Mouse (Mus musculus): ENCODE measurements around the gene Arl15. TPM values are rescaled to one million over a fixed set of nuclear protein-coding genes. Genes with fewer than 3 reads are reported as not detected.

The Arl15 gene
- polyA plus RNA-seq, 1 experiment from 2014 or later: 5.3 TPM

- Histone ChIP-seq H3K36me3 (peaks cover 7% of the 10 kb centered on the region), H3K4me2 (no peak overlapping the region), H3K27me3 (replicated peaks) (no peaks in the 10 kb centered on the region), H3K9ac (no peak overlapping the region), H3K9me3 (replicated peaks) (no peaks in the 10 kb centered on the region), H3K4me3 (no peak overlapping the region), H3K4me1 (no peaks in the 10 kb centered on the region), H3K27ac (no peak overlapping the region)
- no peak for ATAC-seq
- 82% methylated on average over 7 of the region's 7 CpGs for WGBS (ENCODE audit: insufficient replicate concordance)
These were observed 313.2 kb downstream of the Arl15 start for GRCm38 (mm10) chr13:114107499-114107898.

DNA sequence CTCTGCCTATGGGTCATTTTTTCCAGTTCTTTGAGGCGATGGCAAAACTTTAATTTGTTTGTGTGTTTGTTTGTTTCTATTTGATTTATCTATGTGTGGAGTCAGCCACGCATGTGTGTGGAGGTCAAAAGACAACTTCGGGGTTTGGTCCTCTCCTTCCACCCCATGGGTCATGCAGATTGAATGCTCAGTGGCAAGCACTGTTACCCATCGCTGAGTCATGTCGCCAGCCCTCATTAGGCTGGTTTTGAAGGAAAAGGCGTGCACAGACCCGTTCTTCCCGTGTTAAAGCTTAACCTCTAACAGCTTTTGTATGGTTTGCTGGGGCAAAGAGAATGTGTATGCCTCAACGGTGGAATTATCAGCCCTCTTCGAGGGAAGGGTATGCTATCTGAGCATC lies 315.1 kb downstream of the Arl15 start:
- Histone ChIP-seq H3K27me3 (replicated peaks) (no peaks in the 10 kb centered on the region), H3K4me1 (no peaks in the 10 kb centered on the region), H3K36me3 (no peaks in the 10 kb centered on the region), H3K9ac (no peak overlapping the region), H3K9me3 (replicated peaks) (no peaks in the 10 kb centered on the region), H3K4me2 (no peak overlapping the region), H3K4me3 (no peak overlapping the region), H3K27ac (no peak overlapping the region)
- 76% methylated on average over 10 of the region's 10 CpGs for WGBS (ENCODE audit: insufficient replicate concordance)
- ATAC-seq: no peak

- no peak overlapping the region for H3K9ac ChIP-seq
- no peaks in the 10 kb centered on the region for H3K9me3 ChIP-seq (replicated peaks)
- no peaks in the 10 kb centered on the region for H3K27me3 ChIP-seq (replicated peaks)
- WGBS (ENCODE audit: insufficient replicate concordance): 51% methylated on average over 4 of the region's 4 CpGs
- no peak overlapping the region for H3K4me3 ChIP-seq
- no peak overlapping the region for H3K4me2 ChIP-seq
- no peaks in the 10 kb centered on the region for H3K4me1 ChIP-seq
- no peak for ATAC-seq
- no peaks in the 10 kb centered on the region for H3K36me3 ChIP-seq
- no peak overlapping the region for H3K27ac ChIP-seq
These were observed 315.5 kb downstream of the Arl15 start for GRCm38 (mm10) chr13:114109845-114110244.

- ATAC-seq: no peak
- 48% methylated on average over 2 of the region's 2 CpGs for WGBS (ENCODE audit: insufficient replicate concordance)
These were observed 319.2 kb downstream of the Arl15 start for GRCm38 (mm10) chr13:114113516-114113915.

GRCm38 (mm10) chr13:114114586-114114985 lies 320.3 kb downstream of the Arl15 start:
- no peaks in the 10 kb centered on the region for H3K27me3 ChIP-seq (replicated peaks)
- no peaks in the 10 kb centered on the region for H3K36me3 ChIP-seq
- H3K4me1 ChIP-seq: no peaks in the 10 kb centered on the region
- 85% methylated on average over 12 of the region's 12 CpGs for WGBS (ENCODE audit: insufficient replicate concordance)
- no peak for ATAC-seq
- no peak overlapping the region for H3K4me2 ChIP-seq
- no peak overlapping the region for H3K4me3 ChIP-seq
- no peak overlapping the region for H3K27ac ChIP-seq
- no peaks in the 10 kb centered on the region for H3K9me3 ChIP-seq (replicated peaks)
- H3K9ac ChIP-seq: no peak overlapping the region

More at GRCm38 (mm10) chr13:114113516-114113915, 319.2 kb downstream of the Arl15 start:
- no peaks in the 10 kb centered on the region for H3K9me3 ChIP-seq (replicated peaks)
- no peaks in the 10 kb centered on the region for H3K36me3 ChIP-seq
- no peak overlapping the region for H3K27ac ChIP-seq
- H3K27me3 ChIP-seq (replicated peaks): no peaks in the 10 kb centered on the region
- H3K4me2 ChIP-seq: no peak overlapping the region
- no peak overlapping the region for H3K9ac ChIP-seq
- H3K4me1 ChIP-seq: no peaks in the 10 kb centered on the region
- no peak overlapping the region for H3K4me3 ChIP-seq

- H3K27me3 ChIP-seq (replicated peaks): no peaks in the 10 kb centered on the region
- H3K36me3 ChIP-seq: no peaks in the 10 kb centered on the region
- H3K4me3 ChIP-seq: no peak overlapping the region
- H3K27ac ChIP-seq: no peak overlapping the region
- 78% methylated on average over 4 of the region's 4 CpGs for WGBS (ENCODE audit: insufficient replicate concordance)
- no peaks in the 10 kb centered on the region for H3K9me3 ChIP-seq (replicated peaks)
- H3K4me1 ChIP-seq: no peaks in the 10 kb centered on the region
- no peak overlapping the region for H3K4me2 ChIP-seq
- no peak for ATAC-seq
- H3K9ac ChIP-seq: no peak overlapping the region
These were observed 320.8 kb downstream of the Arl15 start for GRCm38 (mm10) chr13:114115106-114115505.

DNA sequence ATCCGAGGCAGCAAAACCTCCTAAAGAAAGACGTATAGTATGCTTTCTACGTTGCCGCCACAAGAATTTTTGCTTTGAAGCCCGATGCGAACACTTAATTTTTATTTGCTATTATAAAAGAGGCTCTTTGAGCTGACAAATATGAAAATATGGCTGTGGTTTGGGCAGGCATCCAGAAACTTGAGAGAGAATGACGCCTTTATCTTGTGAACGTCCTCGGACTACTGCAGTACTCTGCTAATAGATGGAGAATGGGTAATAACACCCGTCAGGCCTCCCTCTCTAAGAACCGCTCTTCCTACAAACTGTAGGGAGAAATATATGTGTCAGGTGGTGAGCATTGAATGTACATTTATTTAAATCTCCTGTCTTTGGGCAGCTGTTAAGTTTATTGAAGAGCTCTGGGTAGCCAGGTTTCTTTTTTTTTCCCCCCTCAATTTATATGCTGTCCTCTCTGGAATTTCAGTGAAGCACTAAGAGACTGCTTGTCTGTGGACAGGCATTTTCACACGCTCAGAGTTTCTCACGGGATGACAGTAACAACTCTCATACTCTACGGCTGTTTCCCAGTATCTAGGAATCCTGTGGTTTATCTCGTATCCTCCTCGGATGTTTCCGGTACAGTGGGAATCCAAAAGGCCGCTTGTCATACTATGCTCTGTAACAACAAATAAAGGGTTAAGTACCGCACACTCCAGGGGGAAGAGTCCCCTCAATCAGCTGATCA lies 324.0 kb downstream of the Arl15 start:
- no peak overlapping the region for H3K9ac ChIP-seq
- H3K4me3 ChIP-seq: no peak overlapping the region
- no peak for ATAC-seq

GRCm38 (mm10) chr13:114119816-114120215 lies 325.5 kb downstream of the Arl15 start:
- H3K4me2 ChIP-seq: no peak overlapping the region
- no peaks in the 10 kb centered on the region for H3K36me3 ChIP-seq
- no peaks in the 10 kb centered on the region for H3K9me3 ChIP-seq (replicated peaks)
- ATAC-seq: no peak
- H3K27me3 ChIP-seq (replicated peaks): no peaks in the 10 kb centered on the region
- no peak overlapping the region for H3K4me3 ChIP-seq
- WGBS (ENCODE audit: insufficient replicate concordance): 79% methylated on average over 4 of the region's 4 CpGs
- no peak overlapping the region for H3K9ac ChIP-seq
- H3K27ac ChIP-seq: no peak overlapping the region
- H3K4me1 ChIP-seq: no peaks in the 10 kb centered on the region

More for the DNA sequence above, 324.0 kb downstream of the Arl15 start:
- Histone ChIP-seq H3K27ac (no peak overlapping the region), H3K27me3 (replicated peaks) (no peaks in the 10 kb centered on the region), H3K9me3 (replicated peaks) (no peaks in the 10 kb centered on the region), H3K36me3 (no peaks in the 10 kb centered on the region), H3K4me2 (no peak overlapping the region), H3K4me1 (no peaks in the 10 kb centered on the region)
- 81% methylated on average over 19 of the region's 19 CpGs for WGBS (ENCODE audit: insufficient replicate concordance)

- WGBS (ENCODE audit: insufficient replicate concordance): 80% methylated on average over 9 of the region's 9 CpGs
- no peaks in the 10 kb centered on the region for H3K36me3 ChIP-seq
- no peak overlapping the region for H3K4me3 ChIP-seq
- no peak overlapping the region for H3K4me2 ChIP-seq
- H3K9me3 ChIP-seq (replicated peaks): no peaks in the 10 kb centered on the region
- no peak for ATAC-seq
- no peaks in the 10 kb centered on the region for H3K4me1 ChIP-seq
- no peaks in the 10 kb centered on the region for H3K27me3 ChIP-seq (replicated peaks)
- no peak overlapping the region for H3K9ac ChIP-seq
- H3K27ac ChIP-seq: no peak overlapping the region
These were observed 327.3 kb downstream of the Arl15 start for GRCm38 (mm10) chr13:114121591-114121990.

- H3K9ac ChIP-seq: no peak overlapping the region
- WGBS (ENCODE audit: insufficient replicate concordance): 81% methylated on average over 3 of the region's 3 CpGs
- H3K4me1 ChIP-seq: no peaks in the 10 kb centered on the region
- no peak overlapping the region for H3K4me2 ChIP-seq
- H3K9me3 ChIP-seq (replicated peaks): 0 out of 2 replicates have a peak, but pooled peaks cover under 1% of the 10 kb centered on the region
- peaks cover under 1% of the 10 kb centered on the region; the same call in 1 of the 2 replicates for H3K36me3 ChIP-seq
- ATAC-seq: no peak
- H3K4me3 ChIP-seq: no peak overlapping the region
- H3K27ac ChIP-seq: no peak overlapping the region
- no peaks in the 10 kb centered on the region for H3K27me3 ChIP-seq (replicated peaks)
These were observed 329.1 kb downstream of the Arl15 start for GRCm38 (mm10) chr13:114123391-114123790.

DNA sequence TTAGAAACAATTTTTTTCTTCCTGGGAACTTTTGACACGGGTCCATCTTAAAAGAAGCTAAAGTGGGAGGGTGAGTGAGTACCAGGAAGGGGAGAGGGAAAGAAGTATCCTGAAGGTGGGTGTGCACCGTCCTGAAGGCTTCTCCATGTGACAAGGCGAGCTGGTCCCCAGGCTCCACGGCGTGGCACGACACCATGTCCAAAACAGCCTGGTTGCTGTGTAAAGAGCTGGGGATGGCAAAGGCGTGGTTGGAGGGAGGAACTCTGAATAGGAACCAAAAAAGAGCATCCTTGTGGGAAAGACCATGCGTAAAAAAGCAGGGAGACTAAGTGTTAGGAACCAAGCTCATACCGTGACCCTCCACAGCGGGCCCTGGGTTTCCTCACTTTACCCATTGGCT lies 330.1 kb downstream of the Arl15 start:
- H3K36me3 ChIP-seq: peaks cover 2% of the 10 kb centered on the region; the same call in 1 of the 2 replicates
- no peaks in the 10 kb centered on the region for H3K4me1 ChIP-seq
- H3K9me3 ChIP-seq (replicated peaks): 0 out of 2 replicates have a peak, but pooled peaks cover 3% of the 10 kb centered on the region
- H3K27me3 ChIP-seq (replicated peaks): no peaks in the 10 kb centered on the region
- WGBS (ENCODE audit: insufficient replicate concordance): 78% methylated on average over 10 of the region's 10 CpGs
- no peak overlapping the region for H3K9ac ChIP-seq
- no peak overlapping the region for H3K4me2 ChIP-seq
- no peak for ATAC-seq
- no peak overlapping the region for H3K4me3 ChIP-seq
- H3K27ac ChIP-seq: no peak overlapping the region

DNA sequence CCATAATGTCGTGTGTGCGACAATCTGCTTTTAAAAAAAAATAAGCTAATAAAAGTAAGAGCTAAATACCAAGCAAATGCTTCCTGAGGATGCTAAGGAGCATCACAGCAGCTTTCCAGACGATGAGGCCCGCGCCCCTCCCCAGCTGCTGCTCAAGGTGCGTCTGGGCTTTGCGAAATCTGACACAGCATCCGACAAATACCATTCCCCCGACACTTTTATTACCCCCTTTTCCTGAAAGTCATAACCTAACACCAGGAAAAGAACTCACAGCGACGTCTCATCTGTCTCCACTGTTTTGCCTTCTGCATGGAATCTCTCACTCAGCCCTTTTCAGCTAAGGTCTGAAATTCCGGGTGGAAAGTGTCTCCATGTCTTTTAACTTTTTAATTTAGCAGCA lies 330.7 kb downstream of the Arl15 start:
- peaks cover 2% of the 10 kb centered on the region; the same call in 1 of the 2 replicates for H3K36me3 ChIP-seq
- ATAC-seq: no peak
- no peak overlapping the region for H3K9ac ChIP-seq
- H3K27ac ChIP-seq: no peak overlapping the region
- WGBS (ENCODE audit: insufficient replicate concordance): 69% methylated on average over 12 of the region's 12 CpGs
- H3K4me2 ChIP-seq: no peak overlapping the region
- H3K4me3 ChIP-seq: no peak overlapping the region
- H3K9me3 ChIP-seq (replicated peaks): 0 out of 2 replicates have a peak, but pooled peaks cover 3% of the 10 kb centered on the region
- H3K27me3 ChIP-seq (replicated peaks): no peaks in the 10 kb centered on the region
- H3K4me1 ChIP-seq: no peaks in the 10 kb centered on the region
